Mouse (Mus musculus) forebrain, embryonic 14.5 days (tissue): ENCODE data around the gene Mapre1. TPM values are rescaled to one million over a fixed set of nuclear protein-coding genes. Genes with fewer than 3 reads are reported as not detected.
"Not testable (repeated sequence)": the region's sequence is repeated elsewhere in the genome, so short reads cannot be mapped to it uniquely, and the experiment has no call there.

Experiments used
- ATAC-seq: fragments of 200-750 bp; cut with Nextera tagmentation; 2 replicates; pipeline ENCODE4 v1.8.0; 2017; ENCODE audit warnings: mild to moderate bottlenecking, moderate library complexity
- DNase-seq: peaks from one replicate; pipeline ENCODE4 v3.0.0-alpha.2; 2015; ENCODE audit warnings: low spot score
- H3K27ac ChIP-seq: fragments of 300-500 bp; sonication (generic); 2 replicates; pipeline ENCODE4 v1.5.1; 2014; ENCODE audit warnings: low read depth, mild to moderate bottlenecking, control low read depth, low read length, moderate library complexity
- H3K27me3 ChIP-seq: fragments of 300-500 bp; sonication (generic); replicated peaks from 2 replicates; pipeline ENCODE4 v1.6.1; 2014; ENCODE audit warnings: low read length, control low read depth, mixed read lengths; ENCODE audit not compliant: control insufficient read depth, insufficient read depth
- H3K36me3 ChIP-seq: fragments of 300-500 bp; sonication (generic); 2 replicates; pipeline ENCODE4 v1.6.1; 2014; ENCODE audit warnings: low read length, control low read depth; ENCODE audit not compliant: control insufficient read depth, insufficient read depth
- H3K4me1 ChIP-seq: fragments of 300-500 bp; sonication (generic); 2 replicates; pipeline ENCODE4 v1.6.1; 2014; ENCODE audit warnings: antibody characterized with exemption, low read length, control low read depth; ENCODE audit not compliant: control insufficient read depth, insufficient read depth
- H3K4me2 ChIP-seq: fragments of 300-500 bp; sonication (generic); 2 replicates; pipeline ENCODE4 v1.6.1; 2014; ENCODE audit warnings: mild to moderate bottlenecking, control low read depth, low read length
- H3K4me3 ChIP-seq: fragments of 300-500 bp; sonication (generic); 2 replicates; pipeline ENCODE4 v1.5.1; 2014; ENCODE audit warnings: low read depth, low read length, control low read depth
- H3K9ac ChIP-seq: fragments of 300-500 bp; sonication (generic); 2 replicates; pipeline ENCODE4 v1.6.1; 2014; ENCODE audit warnings: mild to moderate bottlenecking, low read length, control low read depth, moderate library complexity
- H3K9me3 ChIP-seq: fragments of 300-500 bp; sonication (generic); replicated peaks from 2 replicates; pipeline ENCODE4 v1.6.1; 2016; ENCODE audit warnings: low read length, control low read depth, mixed read lengths; ENCODE audit not compliant: control insufficient read depth
- WGBS: fragments of 180-500 bp; shearing (Covaris S2); extraction: QIAGEN DNeasy Blood & Tissue Kit; methylation state at CpG from one replicate; pipeline ENCODE4 v1.1.7; 2014; 5-methylcytosine and 5-hydroxymethylcytosine counted together
- polyA plus RNA-seq: library from polyadenylated mRNA; unstranded; fragments of >200 nt; fragmentation: Nextera tagmentation; extraction: Ambion mirVana; gene quantifications from 2 replicates; pipeline ENCODE4 v1.2.1, GENCODE M21; 2014

Mapre1 gene
- polyA plus RNA-seq, 1 experiment from 2014 or later, result 384 TPM

DNA sequence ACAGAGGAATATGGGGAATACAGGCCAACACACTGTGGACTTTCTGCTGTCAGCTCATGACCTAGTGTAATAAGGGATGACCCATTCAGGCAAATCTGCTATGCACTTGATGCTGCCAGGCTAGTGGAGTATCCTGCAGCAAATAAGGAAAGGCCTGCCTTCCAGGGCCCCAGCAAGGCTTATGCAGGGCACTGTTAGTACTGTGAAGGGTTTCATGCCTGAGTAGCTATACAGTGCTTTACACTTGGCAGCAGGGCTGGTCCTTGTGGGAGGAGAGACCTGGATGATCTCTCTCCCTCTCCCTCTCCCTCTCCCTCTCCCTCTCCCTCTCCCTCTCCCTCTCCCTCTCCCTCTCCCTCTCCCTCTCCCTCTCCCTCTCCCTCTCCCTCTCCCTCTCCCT is 52.3 kb downstream of the Mapre1 start:
- Histone ChIP-seq H3K27ac (no peak overlapping the region), H3K4me1 (no peaks in the 10 kb centered on the region), H3K27me3 (no peaks in the 10 kb centered on the region), H3K9ac (no peak overlapping the region), H3K4me3 (no peak overlapping the region), H3K36me3 (no peaks in the 10 kb centered on the region), H3K4me2 (no peak overlapping the region), H3K9me3 (no peaks in the 10 kb centered on the region)
- DNase-seq (no peak), ATAC-seq (no peak)

DNA sequence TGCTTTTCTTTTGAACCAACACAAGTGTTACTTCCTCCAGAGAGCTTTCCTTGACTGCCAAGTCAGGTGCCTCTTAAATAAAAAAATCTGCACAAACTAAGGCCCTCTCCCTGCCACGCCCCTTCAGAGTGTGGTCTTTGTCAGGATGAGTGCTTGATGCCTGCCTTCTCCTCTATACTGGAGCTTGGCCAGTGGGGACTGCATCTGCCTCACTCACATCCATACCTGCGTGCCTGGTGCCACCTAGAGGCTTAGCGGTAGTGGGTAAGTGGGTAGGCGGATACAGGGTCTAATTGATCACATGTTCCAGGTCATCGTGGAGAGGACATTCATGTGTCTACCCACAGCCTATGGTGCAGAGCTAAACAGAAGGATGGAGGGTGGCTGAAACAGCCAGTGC is 54.0 kb downstream of the Mapre1 start:
- peak; percentile 23 for DNase-seq
- no peak overlapping the region for H3K4me2 ChIP-seq
- no peaks in the 10 kb centered on the region for H3K9me3 ChIP-seq
- no peaks in the 10 kb centered on the region for H3K4me1 ChIP-seq
- H3K4me3 ChIP-seq, result no peak overlapping the region
- H3K36me3 ChIP-seq, result no peaks in the 10 kb centered on the region
- WGBS, result 46% methylated on average over 5 of the region's 5 CpGs
- ATAC-seq, result peak; percentile 37; the same call in 1 of the 2 replicates
- no peaks in the 10 kb centered on the region for H3K27me3 ChIP-seq
- H3K9ac ChIP-seq, result no peak overlapping the region
- H3K27ac ChIP-seq, result no peak overlapping the region

- ATAC-seq, H3K9ac ChIP-seq, H3K9me3 ChIP-seq, H3K4me2 ChIP-seq, H3K4me3 ChIP-seq, H3K27me3 ChIP-seq, H3K27ac ChIP-seq, H3K4me1 ChIP-seq, H3K36me3 ChIP-seq: not testable (repeated sequence)
- peak; percentile 44 for DNase-seq
Observed at GRCm38 (mm10) chr2:153807464-153807863, 66.4 kb downstream of the Mapre1 start.

DNA sequence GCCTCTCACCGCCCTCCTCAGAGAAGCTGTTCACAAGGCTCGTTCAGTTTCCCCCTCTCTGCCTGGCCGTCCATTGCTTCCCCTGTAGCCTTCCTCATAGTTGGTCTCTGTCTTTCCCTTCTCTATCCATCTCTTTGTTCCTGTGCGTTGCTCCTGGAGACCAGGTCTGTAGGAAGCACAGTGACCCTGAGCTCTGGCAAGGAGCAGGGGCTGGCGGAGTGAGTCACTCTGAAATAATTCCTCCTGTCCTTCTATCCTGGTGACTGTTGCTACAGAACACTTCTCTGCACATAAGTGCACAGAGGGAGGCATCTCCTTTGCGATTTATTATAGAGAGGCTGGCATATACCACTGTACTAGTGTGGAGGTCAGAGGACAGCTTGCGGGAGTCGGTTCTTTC is 67.1 kb downstream of the Mapre1 start:
- Histone ChIP-seq H3K9me3 (no peaks in the 10 kb centered on the region), H3K36me3 (no peaks in the 10 kb centered on the region), H3K27ac (no peak overlapping the region), H3K4me2 (no peak overlapping the region), H3K9ac (no peak overlapping the region), H3K4me3 (no peak overlapping the region), H3K27me3 (no peaks in the 10 kb centered on the region), H3K4me1 (no peaks in the 10 kb centered on the region)
- DNase-seq (no peak), ATAC-seq (no peak)
- WGBS, result 79% methylated on average over 8 of the region's 8 CpGs

DNA sequence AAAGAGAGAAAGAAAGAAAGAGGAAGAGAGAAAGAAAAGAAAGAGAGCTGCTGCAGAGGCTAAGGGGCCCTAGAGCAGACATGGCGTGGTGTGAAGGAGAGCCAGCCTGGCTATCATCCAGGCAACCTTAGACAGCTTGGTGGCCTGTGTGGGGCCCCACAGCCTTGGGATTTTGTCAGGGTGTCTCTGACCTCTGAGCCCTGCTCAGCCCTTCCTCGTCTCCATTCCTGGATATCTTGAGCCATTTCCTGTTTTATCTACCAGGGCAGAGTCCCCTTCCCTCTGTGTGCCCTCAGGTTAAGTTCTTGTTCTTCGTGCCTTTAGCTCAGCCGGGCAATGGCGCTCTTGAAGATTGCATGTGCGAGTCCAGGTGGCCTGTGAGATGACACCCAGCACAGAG is 67.8 kb downstream of the Mapre1 start:
- ATAC-seq, result no peak

GRCm38 (mm10) chr2:153809921-153810320 is 68.8 kb downstream of the Mapre1 start:
- no peaks in the 10 kb centered on the region for H3K36me3 ChIP-seq
- no peak overlapping the region for H3K9ac ChIP-seq
- no peaks in the 10 kb centered on the region for H3K27me3 ChIP-seq
- no peak for DNase-seq
- 74% methylated on average over 3 of the region's 3 CpGs for WGBS
- H3K4me2 ChIP-seq, result no peak overlapping the region
- H3K27ac ChIP-seq, result no peak overlapping the region
- no peaks in the 10 kb centered on the region for H3K4me1 ChIP-seq
- no peak for ATAC-seq
- H3K9me3 ChIP-seq, result no peaks in the 10 kb centered on the region
- no peak overlapping the region for H3K4me3 ChIP-seq

More for the DNA sequence above, 67.8 kb downstream of the Mapre1 start:
- H3K9me3 ChIP-seq, result no peaks in the 10 kb centered on the region
- H3K9ac ChIP-seq, result no peak overlapping the region
- H3K27ac ChIP-seq, result no peak overlapping the region
- DNase-seq, result no peak
- no peaks in the 10 kb centered on the region for H3K4me1 ChIP-seq
- 82% methylated on average over 6 of the region's 6 CpGs for WGBS
- H3K4me3 ChIP-seq, result no peak overlapping the region
- H3K36me3 ChIP-seq, result no peaks in the 10 kb centered on the region
- no peak overlapping the region for H3K4me2 ChIP-seq
- H3K27me3 ChIP-seq, result no peaks in the 10 kb centered on the region

- Histone ChIP-seq H3K27ac (no peak overlapping the region), H3K27me3 (no peaks in the 10 kb centered on the region), H3K9me3 (no peaks in the 10 kb centered on the region), H3K9ac (no peak overlapping the region), H3K4me3 (no peak overlapping the region), H3K4me1 (no peaks in the 10 kb centered on the region), H3K4me2 (no peak overlapping the region), H3K36me3 (no peaks in the 10 kb centered on the region)
- 100% methylated on average over 2 of the region's 2 CpGs for WGBS
- ATAC-seq (no peak), DNase-seq (no peak)
Observed at GRCm38 (mm10) chr2:153822005-153822543, 81.0 kb downstream of the Mapre1 start.

Other genes with a start within 250 kb of the Mapre1 start
- gene 4930404H24Rik, start 248.5 kb upstream of the Mapre1 start, polyA plus RNA-seq, result not detected in 2 replicates
- 31.4 and 42.0 TPM in 2 replicates for gene Nol4l, start 211.3 kb upstream of the Mapre1 start, polyA plus RNA-seq
- gene Commd7, start 108.5 kb upstream of the Mapre1 start, polyA plus RNA-seq, result 86.9 and 95.9 TPM in 2 replicates
- gene Dnmt3b, start 91.8 kb upstream of the Mapre1 start, polyA plus RNA-seq, result 3.2 and 3.5 TPM in 2 replicates
- 0.08 and 0.16 TPM in 2 replicates for gene Dnmt3c, start 44.6 kb upstream of the Mapre1 start, polyA plus RNA-seq
- gene Efcab8, start 38.7 kb downstream of the Mapre1 start, polyA plus RNA-seq, result not detected in 2 replicates
- gene Sun5, start 129.8 kb downstream of the Mapre1 start, polyA plus RNA-seq, result not detected in 2 replicates
- not detected in 2 replicates for gene Bpifb2, start 133.8 kb downstream of the Mapre1 start, polyA plus RNA-seq
- not detected in 2 replicates for gene Bpifb6, start 159.1 kb downstream of the Mapre1 start, polyA plus RNA-seq
- gene Bpifb3, start 177.0 kb downstream of the Mapre1 start, polyA plus RNA-seq, result not detected in 2 replicates
- not detected in 2 replicates for gene Bpifb4, start 196.9 kb downstream of the Mapre1 start, polyA plus RNA-seq
- not detected in 2 replicates for gene Bpifa6, start 233.7 kb downstream of the Mapre1 start, polyA plus RNA-seq